Mouse (Mus musculus) hindbrain, embryonic 10.5 days (tissue): ENCODE measurements around the gene Fam3a. TPM values are rescaled to one million over a fixed set of nuclear protein-coding genes. Genes with fewer than 3 reads are reported as not detected.

ENCODE experiments used
- DNase-seq: peaks from one replicate; pipeline ENCODE4 v3.0.0-alpha.2; 2017; ENCODE audit warnings: low spot score
- H3K27ac ChIP-seq: fragments of 300-500 bp; sonication (generic); 2 replicates; pipeline ENCODE4 v1.5.1; 2016; ENCODE audit warnings: mild to moderate bottlenecking, moderate library complexity
- H3K27me3 ChIP-seq: fragments of 300-500 bp; sonication (generic); 2 replicates; pipeline ENCODE4 v1.6.1; 2016; ENCODE audit warnings: mild to moderate bottlenecking; ENCODE audit not compliant: poor library complexity, insufficient read depth, severe bottlenecking
- H3K36me3 ChIP-seq: fragments of 300-500 bp; sonication (generic); 2 replicates; pipeline ENCODE4 v1.6.1; 2016; ENCODE audit warnings: mild to moderate bottlenecking, moderate library complexity
- H3K4me1 ChIP-seq: fragments of 300-500 bp; sonication (generic); replicated peaks from 2 replicates; pipeline ENCODE4 v1.6.1; 2016; ENCODE audit warnings: mild to moderate bottlenecking
- H3K4me3 ChIP-seq: fragments of 300-500 bp; sonication (generic); 2 replicates; pipeline ENCODE4 v1.5.1; 2016; ENCODE audit warnings: mild to moderate bottlenecking, moderate library complexity
- H3K9me3 ChIP-seq: fragments of 300-500 bp; sonication (generic); 2 replicates; pipeline ENCODE4 v1.6.1; 2016; ENCODE audit warnings: mild to moderate bottlenecking, moderate library complexity
- WGBS: fragments of 180-500 bp; shearing (Covaris S2); methylation state at CpG from one replicate; pipeline ENCODE4 v1.1.7; 2016; 5-methylcytosine and 5-hydroxymethylcytosine counted together
- polyA plus RNA-seq: library from polyadenylated mRNA; unstranded; fragments of >200 nt; fragmentation: Nextera tagmentation; extraction: Ambion mirVana; gene quantifications from 2 replicates; pipeline ENCODE4 v1.2.1, GENCODE M21; 2016

Gene Fam3a
- polyA plus RNA-seq: 27.3 and 30.8 TPM in 2 replicates

GRCm38 (mm10) chrX:74392535-74393443 lies at the start of gene Fam3a, which contains the start of gene Ikbkg:
Gene Fam3a (minus strand): TSS chrX:74393272.
Gene Ikbkg (plus strand): TSS chrX:74393290.
- 20% methylated on average over 30 of the region's 30 CpGs for WGBS
- peak; percentile 78 for DNase-seq
- Histone ChIP-seq H3K27ac (peak within 1 kb of the TSS; percentile 92), H3K4me1 (peaks cover 4% of the 10 kb centered on the region; the same call in 1 of the 2 replicates), H3K27me3 (no peaks in the 10 kb centered on the region), H3K9me3 (no peaks in the 10 kb centered on the region), H3K36me3 (peaks cover 5% of the 10 kb centered on the region; the same call in 1 of the 2 replicates), H3K4me3 (peak within 1 kb of the TSS; percentile 61)

- DNase-seq: peak; percentile 75
- 26% methylated on average over 22 of the region's 22 CpGs for WGBS
- H3K27me3 ChIP-seq: no peaks in the 10 kb centered on the region
- 0 out of 2 replicates have a peak, but pooled peaks cover 5% of the 10 kb centered on the region for H3K4me1 ChIP-seq
- H3K9me3 ChIP-seq: no peaks in the 10 kb centered on the region
- H3K27ac ChIP-seq: peak overlapping the region; percentile 84
- H3K4me3 ChIP-seq: peak overlapping the region; percentile 61
- H3K36me3 ChIP-seq: peaks cover 23% of the 10 kb centered on the region
Measured at GRCm38 (mm10) chrX:74429290-74429821, 36.3 kb upstream of the Fam3a start.

- Histone ChIP-seq H3K27ac (peak within 1 kb of the TSS; percentile 84), H3K27me3 (no peaks in the 10 kb centered on the region), H3K4me1 (0 out of 2 replicates have a peak, but pooled peaks cover 5% of the 10 kb centered on the region), H3K9me3 (no peaks in the 10 kb centered on the region), H3K4me3 (peak within 1 kb of the TSS; percentile 61), H3K36me3 (peaks cover 18% of the 10 kb centered on the region)
- WGBS: 17% methylated on average over 25 of the region's 25 CpGs
- peak; percentile 83 for DNase-seq
Measured at GRCm38 (mm10) chrX:74428826-74429276, 35.8 kb upstream of the Fam3a start, which contains the start of gene G6pdx. Gene G6pdx (minus strand): TSS chrX:74429194.

GRCm38 (mm10) chrX:74428146-74428825 lies 35.2 kb upstream of the Fam3a start:
- DNase-seq: peak; percentile 2
- 19% methylated on average over 35 of the region's 35 CpGs for WGBS
- Histone ChIP-seq H3K9me3 (no peaks in the 10 kb centered on the region), H3K4me3 (peak overlapping the region; percentile 61), H3K4me1 (0 out of 2 replicates have a peak, but pooled peaks cover 5% of the 10 kb centered on the region), H3K27ac (peak overlapping the region; percentile 84), H3K27me3 (no peaks in the 10 kb centered on the region), H3K36me3 (peaks cover 12% of the 10 kb centered on the region; the same call in 1 of the 2 replicates)

- DNase-seq: no peak
- WGBS: 84% methylated on average over 3 of the region's 3 CpGs
- Histone ChIP-seq H3K27ac (no peak overlapping the region), H3K4me3 (no peak overlapping the region), H3K9me3 (no peaks in the 10 kb centered on the region), H3K27me3 (no peaks in the 10 kb centered on the region), H3K4me1 (0 out of 2 replicates have a peak, but pooled peaks cover 5% of the 10 kb centered on the region), H3K36me3 (peaks cover 5% of the 10 kb centered on the region; the same call in 1 of the 2 replicates)
Measured at GRCm38 (mm10) chrX:74427116-74427515, 34.0 kb upstream of the Fam3a start.

- DNase-seq: no peak
- 90% methylated on average over 1 of the region's 1 CpGs for WGBS
- no peaks in the 10 kb centered on the region for H3K9me3 ChIP-seq
- no peak overlapping the region for H3K4me3 ChIP-seq
- H3K27ac ChIP-seq: no peak overlapping the region
- no peaks in the 10 kb centered on the region for H3K27me3 ChIP-seq
- 0 out of 2 replicates have a peak, but pooled peaks cover 5% of the 10 kb centered on the region for H3K4me1 ChIP-seq
- peaks cover 5% of the 10 kb centered on the region; the same call in 1 of the 2 replicates for H3K36me3 ChIP-seq
Measured at GRCm38 (mm10) chrX:74426256-74426655, 33.2 kb upstream of the Fam3a start.

- no peak overlapping the region for H3K27ac ChIP-seq
- 82% methylated on average over 4 of the region's 4 CpGs for WGBS
- H3K9me3 ChIP-seq: no peaks in the 10 kb centered on the region
- DNase-seq: no peak
- H3K4me1 ChIP-seq: 0 out of 2 replicates have a peak, but pooled peaks cover 2% of the 10 kb centered on the region
- peaks cover 5% of the 10 kb centered on the region; the same call in 1 of the 2 replicates for H3K36me3 ChIP-seq
- no peaks in the 10 kb centered on the region for H3K27me3 ChIP-seq
- no peak overlapping the region for H3K4me3 ChIP-seq
Measured at GRCm38 (mm10) chrX:74425195-74425594, 32.1 kb upstream of the Fam3a start.

- Histone ChIP-seq H3K27ac (no peak overlapping the region), H3K4me3 (no peak overlapping the region), H3K9me3 (no peaks in the 10 kb centered on the region), H3K27me3 (no peaks in the 10 kb centered on the region), H3K36me3 (peaks cover 5% of the 10 kb centered on the region; the same call in 1 of the 2 replicates), H3K4me1 (no peaks in the 10 kb centered on the region)
- no peak for DNase-seq
Measured at GRCm38 (mm10) chrX:74424443-74424842, 31.4 kb upstream of the Fam3a start.

- H3K4me1 ChIP-seq: no peaks in the 10 kb centered on the region
- H3K9me3 ChIP-seq: no peaks in the 10 kb centered on the region
- no peaks in the 10 kb centered on the region for H3K27me3 ChIP-seq
- H3K36me3 ChIP-seq: peaks cover 15% of the 10 kb centered on the region
- DNase-seq: peak; percentile 55
- no peak overlapping the region for H3K27ac ChIP-seq
- H3K4me3 ChIP-seq: no peak overlapping the region
Measured at GRCm38 (mm10) chrX:74413377-74413776, 20.3 kb upstream of the Fam3a start.

GRCm38 (mm10) chrX:74408340-74408739 lies 15.3 kb upstream of the Fam3a start:
- DNase-seq: no peak
- peaks cover 10% of the 10 kb centered on the region for H3K36me3 ChIP-seq
- WGBS: 61% methylated on average over 2 of the region's 2 CpGs
- no peak overlapping the region for H3K27ac ChIP-seq
- no peak overlapping the region for H3K4me3 ChIP-seq
- no peaks in the 10 kb centered on the region for H3K27me3 ChIP-seq
- H3K9me3 ChIP-seq: no peaks in the 10 kb centered on the region
- no peaks in the 10 kb centered on the region for H3K4me1 ChIP-seq

GRCm38 (mm10) chrX:74400136-74400535 lies 7.1 kb upstream of the Fam3a start:
- 84% methylated on average over 3 of the region's 3 CpGs for WGBS
- Histone ChIP-seq H3K4me3 (no peak overlapping the region), H3K4me1 (no peaks in the 10 kb centered on the region), H3K36me3 (no peaks in the 10 kb centered on the region), H3K27me3 (no peaks in the 10 kb centered on the region), H3K27ac (no peak overlapping the region), H3K9me3 (no peaks in the 10 kb centered on the region)
- no peak for DNase-seq

GRCm38 (mm10) chrX:74388153-74388552 lies 4.9 kb downstream of the Fam3a start:
- H3K27ac ChIP-seq: no peak overlapping the region
- H3K36me3 ChIP-seq: peaks cover 35% of the 10 kb centered on the region
- H3K9me3 ChIP-seq: no peaks in the 10 kb centered on the region
- no peaks in the 10 kb centered on the region for H3K27me3 ChIP-seq
- DNase-seq: no peak
- H3K4me1 ChIP-seq: no peaks in the 10 kb centered on the region; the same call in 1 of the 2 replicates
- H3K4me3 ChIP-seq: no peak overlapping the region
